Mouse (Mus musculus) CD4-positive, CD25-positive, alpha-beta regulatory T cell, adult 2 months (primary cell): ENCODE results near the gene Yipf2.
A peak's percentile ranks its signal among the peaks of the same experiment; 100 is the strongest.
"Not testable (repeated sequence)": the region's sequence is repeated elsewhere in the genome, so short reads cannot be mapped to it uniquely, and the experiment has no call there.

Experiments used
- DNase-seq: peaks from one replicate; pipeline ENCODE4 v3.0.0-alpha.2; 2012; ENCODE audit warnings: low read depth, low spot score

The Yipf2 gene

DNA sequence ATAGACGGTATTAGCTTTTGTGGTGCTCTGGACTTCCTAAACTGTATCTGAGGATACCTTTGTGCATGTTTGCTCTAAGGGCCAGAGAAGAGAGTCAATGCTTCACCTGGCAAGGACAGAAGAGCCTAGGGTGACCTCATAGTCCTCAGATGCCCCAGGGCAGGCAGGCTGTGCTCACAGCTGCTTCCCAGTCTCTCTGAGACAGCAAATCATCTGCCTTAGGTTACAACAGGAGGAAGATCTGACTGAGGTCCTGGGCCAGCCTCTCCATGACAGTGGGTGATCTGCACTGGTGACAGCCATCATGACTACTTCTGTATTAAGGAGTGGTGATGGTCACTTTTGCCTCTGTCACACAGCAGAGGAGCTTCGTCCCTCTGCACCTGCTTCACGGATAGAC, 33.5 kb downstream of the Yipf2 start:
- DNase-seq: no peak

DNA sequence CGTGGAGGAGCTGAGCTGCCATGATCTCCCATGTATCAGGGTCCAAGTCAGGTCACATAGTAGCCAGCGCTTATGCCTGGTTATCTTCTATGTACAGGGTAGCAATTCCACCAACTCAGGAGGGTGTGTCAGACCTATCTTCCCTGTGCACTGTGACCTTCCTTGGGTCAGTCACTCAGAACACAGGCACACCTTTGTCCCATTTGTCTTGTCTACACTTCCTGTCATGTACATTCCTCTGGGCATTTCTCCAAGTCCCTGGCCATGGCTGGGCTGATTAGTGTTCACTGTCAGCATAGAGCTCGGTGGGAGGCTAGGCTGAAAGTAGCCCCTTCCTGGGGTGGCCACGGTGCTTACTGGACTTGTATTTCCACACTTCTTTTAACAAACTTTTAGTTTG, 34.3 kb downstream of the Yipf2 start:
- no peak for DNase-seq

DNA sequence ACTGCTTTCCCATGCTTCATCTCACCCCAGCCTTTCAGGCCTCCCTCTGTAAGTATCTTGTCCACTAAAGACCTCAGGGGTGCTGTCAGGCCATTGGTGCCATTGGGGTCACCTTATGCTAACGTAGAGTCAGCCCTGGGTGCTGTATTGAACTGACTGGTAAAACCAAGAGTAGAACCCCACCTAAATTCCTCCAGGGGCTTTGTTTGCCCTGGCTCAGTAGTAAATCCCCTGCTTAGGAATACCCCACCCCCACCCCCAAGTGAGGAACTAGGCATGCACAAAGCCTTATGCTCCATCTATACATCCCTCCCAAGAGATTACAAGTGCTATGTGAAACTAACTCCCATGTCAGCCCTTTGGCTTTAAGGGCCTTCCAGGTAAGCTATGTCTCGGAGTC, 35.1 kb downstream of the Yipf2 start:
- no peak for DNase-seq

DNA sequence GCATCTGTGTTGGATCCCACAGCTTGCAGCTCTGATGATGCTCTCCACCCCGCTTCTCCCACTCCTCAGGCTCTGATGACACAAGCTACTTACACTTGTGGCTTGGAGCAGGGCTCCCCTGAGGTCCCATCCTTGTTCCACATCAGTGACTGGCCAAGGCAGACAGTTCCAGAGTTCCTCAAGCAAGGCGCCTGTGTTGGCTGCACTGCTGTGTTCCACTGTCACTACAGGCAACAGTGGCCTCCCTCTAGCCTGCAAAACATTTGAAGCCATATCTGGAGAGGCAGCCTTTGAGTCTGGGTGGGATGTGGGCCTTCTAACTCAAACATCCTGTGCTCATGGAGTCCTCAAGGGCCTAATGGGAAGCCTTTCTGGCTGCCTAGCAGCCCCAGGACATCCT, 35.6 kb downstream of the Yipf2 start:
- DNase-seq: no peak

DNA sequence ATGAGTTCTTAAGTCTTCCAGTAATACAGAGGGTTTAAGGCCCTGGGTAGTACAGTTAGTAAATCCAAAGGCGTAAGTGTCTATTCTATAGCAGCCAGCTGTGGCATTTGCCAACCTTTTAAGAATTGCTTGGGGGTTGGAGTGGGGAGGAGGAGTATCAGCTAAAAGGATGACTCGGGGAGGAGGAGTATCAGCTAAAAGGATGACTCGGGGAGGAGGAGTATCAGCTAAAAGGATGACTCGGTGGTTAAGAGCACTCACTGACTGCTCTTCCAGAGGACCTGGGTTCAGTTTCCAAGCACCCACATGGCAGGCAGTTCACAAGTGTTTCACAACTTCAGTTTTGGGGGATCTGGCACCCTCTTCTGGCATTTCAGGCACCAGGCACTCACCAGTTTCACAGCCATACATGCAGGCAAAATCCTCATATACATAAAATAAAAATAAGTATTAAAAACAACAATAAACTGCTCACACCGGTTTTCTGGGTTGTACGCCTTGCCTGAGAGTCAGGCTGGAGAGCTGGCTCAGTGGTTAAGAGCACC, 37.4 kb downstream of the Yipf2 start:
- no peak for DNase-seq

DNA sequence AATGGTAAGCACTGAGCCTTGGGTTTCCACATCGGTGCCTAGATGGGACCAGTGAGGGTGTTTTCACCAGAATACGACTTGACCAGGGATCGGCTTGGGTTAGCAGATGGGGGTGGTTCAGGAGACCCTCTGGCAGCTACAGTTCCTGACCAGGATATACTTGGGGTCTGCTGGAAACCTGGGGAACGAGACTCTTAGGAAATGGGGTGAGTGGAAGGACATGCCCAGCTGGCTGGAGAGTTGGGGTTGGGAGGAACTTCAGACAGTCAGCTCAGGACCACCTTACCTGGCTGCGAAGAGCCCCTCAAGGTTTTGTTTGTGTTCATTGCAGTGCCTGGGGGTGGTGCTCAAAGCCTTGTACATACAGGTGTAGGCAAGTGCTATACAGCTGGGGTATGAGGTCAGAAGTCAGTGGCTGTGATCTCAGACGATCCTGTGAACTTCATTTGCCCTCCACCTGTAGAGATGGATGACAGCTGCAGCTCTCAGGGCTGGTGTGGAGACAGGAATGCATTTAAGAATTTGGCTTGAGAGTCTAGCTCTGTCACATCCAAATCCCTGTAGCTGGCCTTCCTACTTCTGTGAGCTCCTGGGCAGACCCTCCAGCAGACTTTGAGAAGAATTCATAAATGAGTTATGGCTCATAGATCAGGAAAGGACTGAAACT, 38.9 kb downstream of the Yipf2 start:
- DNase-seq: no peak

DNA sequence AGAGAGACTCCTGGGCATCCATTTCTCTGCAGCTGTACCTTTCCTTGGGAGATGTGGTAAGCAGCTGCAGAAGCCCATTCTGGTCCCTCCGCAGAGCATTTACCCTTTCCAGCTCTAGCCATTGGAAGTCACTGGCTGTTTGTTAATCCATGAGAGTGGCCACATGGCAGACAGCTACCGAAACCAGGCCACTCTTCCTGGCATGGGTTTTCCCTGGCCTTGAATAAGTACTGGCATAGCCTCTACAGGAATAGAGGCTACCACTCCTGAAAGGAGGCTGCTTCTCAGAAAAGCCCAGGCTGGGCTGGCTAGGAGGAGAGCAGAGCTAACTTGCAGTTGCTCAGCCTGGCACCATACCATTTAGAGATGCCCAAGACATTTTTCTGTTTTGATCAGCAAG, 41.6 kb downstream of the Yipf2 start:
- DNase-seq: no peak

DNA sequence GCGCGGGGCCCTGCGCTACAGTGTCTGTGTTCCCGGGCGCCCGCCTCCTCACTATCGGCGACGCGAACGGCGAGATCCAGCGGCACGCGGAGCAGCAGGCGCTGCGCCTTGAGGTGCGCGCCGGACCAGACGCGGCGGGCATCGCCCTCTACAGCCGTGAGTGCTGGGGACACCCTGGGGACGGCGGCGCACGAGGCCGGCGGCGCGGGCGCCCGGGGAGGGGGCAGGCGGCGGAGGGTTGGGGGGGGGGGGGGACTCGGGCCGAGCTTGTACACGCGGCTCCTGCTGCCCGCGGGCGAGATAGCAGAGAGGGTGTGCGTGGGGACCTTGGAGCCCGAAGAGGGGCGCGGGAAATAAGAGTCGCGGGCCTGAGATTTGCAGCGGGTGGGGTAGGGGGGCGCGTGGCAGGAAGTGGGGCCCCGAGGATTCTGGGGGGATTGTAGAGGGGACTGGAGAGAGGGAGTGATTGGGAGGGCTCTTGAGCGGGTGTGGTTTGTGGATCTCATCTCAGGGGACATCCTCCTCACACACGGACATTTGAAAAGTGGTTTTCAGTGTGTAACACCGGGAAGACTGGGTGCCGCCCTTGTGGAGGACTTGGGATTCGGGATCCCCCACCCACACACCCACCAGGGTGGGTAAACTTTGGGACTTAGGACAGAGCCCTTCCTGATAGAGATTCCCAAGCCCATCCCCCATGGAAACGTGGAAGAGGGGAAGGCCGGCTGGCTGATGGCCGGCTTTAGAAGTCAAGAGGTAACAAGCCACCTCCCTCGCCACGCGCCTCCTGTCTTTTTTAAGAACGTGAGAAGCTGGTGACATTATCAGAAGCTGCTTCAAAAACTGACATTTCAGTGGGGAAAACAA, 45.3 kb downstream of the Yipf2 start:
- peak; percentile 77 for DNase-seq

DNA sequence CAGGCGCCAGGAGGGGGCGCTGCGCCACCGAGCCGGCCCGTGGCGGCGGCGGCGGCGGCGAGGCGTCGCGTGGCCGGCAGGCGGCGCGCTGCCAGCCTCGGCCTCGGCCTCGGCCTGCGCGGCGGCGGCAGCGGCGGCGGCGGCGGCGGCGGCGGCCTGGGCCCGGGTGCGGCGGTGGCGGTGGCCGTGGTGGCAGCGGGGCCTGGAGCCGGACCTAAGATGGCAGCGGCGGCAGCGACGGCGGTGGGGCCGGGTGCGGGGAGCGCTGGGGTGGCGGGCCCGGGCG, 45.9 kb downstream of the Yipf2 start, which contains the start of gene Carm1:
Gene Carm1, plus strand, starts transcription at position 106 of the 286 bp plus-strand sequence.
- no peak for DNase-seq

DNA sequence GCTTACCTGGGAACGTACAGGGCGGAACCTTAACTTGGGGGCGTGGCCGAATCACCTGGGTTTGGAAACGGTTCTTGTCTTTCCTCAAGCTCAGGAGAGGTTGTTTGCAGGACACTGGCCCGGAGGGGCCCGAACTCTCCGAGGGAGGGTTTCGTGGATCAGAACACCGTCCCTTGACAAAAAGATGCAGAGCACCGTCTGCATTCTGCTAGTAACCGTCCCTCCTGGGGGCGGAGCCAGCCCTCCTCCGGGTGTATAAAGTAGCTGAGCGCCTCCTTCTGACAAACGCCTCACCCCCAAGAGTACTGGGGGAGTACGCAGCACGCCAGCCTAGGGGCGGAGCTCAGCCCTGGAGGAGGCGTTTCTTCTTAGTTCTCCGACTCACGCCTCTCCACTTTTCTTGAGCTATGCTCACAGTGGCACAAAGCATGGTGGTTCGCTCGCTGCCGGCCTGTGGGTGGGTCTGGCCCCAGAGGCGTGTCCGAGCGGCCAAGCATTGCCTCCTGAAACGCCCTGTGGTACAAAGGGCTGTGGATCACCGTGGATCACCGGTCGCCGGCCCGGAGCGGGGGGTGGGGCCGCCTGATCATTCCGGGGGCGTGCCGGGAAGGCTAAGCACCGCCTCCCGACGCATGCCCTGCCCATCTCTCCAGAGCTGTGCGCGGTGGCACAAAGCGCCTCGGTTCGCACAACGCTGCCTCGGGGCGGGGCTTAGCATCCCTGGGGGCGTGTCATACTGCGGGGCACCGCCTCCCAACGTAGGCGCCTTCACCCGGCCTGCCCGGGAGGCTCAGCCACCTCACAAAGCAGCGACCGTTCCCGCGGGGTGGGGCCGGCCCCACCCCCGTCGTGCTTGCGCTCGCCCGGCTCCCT, 46.5 kb downstream of the Yipf2 start:
- peak; percentile 99 for DNase-seq

DNA sequence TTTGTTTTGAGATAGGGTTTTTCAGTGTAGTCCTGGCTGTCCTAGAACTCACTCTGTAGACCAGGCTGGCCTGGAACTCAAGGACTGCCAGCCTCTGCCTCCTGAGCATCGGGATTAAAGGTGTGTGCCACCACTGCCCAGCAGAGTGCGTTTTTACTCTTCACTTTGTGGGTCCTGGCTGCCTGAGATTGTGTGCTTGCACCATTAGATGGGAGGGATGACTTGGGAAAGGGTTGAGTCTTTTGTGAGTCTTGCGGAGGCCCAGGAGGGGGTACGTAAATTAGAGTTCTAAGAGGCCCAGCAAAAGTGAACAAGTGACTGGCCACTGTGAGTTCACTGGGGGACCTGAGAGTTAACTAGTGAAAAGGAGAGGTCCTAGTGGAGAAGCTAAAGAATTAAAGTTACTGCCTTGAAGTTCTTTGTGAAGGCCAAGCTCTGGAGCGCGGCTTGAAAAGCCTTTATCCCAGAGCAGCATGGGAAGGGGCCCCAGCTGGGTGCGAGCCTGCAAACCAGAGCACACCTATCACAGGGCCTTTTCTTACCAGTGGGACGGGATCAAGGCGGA, 47.2 kb downstream of the Yipf2 start:
- no peak for DNase-seq

DNA sequence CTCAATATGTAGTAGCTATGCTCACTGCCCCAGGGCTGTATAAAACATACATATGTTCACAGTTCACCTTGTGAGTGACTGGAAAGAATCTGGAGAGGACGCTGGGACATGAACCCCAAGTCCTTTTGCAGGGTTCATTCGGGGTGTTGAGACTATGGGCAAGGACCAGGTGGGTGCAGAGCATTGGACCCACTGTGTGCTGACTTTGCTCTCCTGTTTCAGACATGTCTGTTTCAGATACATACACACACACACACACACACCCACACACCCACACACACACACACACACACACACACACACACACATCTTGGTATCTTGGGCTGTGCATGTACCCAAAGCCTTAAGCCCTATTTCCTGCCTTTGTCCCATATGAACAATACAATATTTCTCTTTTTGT, 50.6 kb downstream of the Yipf2 start:
- DNase-seq: not testable (repeated sequence)

DNA sequence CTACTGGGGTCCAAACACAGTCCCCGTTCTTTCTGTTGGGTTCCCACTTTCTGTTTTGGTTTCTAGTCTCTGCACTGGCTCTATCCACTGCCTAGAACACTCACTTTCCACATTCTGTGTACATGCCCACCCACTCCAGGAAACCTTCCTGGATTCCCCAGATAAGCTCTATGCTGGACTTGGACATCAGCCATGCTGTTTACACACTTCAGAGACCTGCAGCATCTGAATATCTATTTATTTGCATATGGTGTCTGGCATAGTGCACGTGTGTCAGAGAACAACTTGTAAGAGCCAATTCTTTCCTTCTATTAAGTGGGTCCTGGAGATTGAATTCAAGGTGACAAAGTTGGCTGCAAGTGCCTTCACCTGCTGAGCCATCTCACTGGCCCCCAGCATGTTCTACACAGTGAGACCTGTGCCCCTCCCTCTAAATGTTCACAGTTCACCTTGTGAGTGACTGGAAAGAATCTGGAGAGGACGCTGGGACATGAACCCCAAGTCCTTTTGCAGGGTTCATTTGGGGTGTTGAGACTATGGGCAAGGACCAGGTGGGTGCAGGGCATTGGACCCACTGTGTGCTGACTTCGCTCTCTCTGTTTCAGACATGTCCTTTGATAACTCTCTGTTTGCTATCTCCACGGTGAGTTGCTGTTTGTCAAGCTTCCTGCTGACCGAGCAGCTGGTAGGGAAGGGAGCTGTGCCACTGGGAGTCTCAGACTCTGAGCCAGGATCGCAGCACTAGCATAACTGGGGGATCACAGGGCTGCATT, 52.5 kb downstream of the Yipf2 start:
- no peak for DNase-seq
